Mouse (Mus musculus) kidney, adult 8-10 months (tissue): ENCODE data around the gene Vsig2.

Source experiments
- DNase-seq, 2 experiments: peaks; one replicate each; pipeline ENCODE4 v3.0.0; 2022

Vsig2 gene

DNA sequence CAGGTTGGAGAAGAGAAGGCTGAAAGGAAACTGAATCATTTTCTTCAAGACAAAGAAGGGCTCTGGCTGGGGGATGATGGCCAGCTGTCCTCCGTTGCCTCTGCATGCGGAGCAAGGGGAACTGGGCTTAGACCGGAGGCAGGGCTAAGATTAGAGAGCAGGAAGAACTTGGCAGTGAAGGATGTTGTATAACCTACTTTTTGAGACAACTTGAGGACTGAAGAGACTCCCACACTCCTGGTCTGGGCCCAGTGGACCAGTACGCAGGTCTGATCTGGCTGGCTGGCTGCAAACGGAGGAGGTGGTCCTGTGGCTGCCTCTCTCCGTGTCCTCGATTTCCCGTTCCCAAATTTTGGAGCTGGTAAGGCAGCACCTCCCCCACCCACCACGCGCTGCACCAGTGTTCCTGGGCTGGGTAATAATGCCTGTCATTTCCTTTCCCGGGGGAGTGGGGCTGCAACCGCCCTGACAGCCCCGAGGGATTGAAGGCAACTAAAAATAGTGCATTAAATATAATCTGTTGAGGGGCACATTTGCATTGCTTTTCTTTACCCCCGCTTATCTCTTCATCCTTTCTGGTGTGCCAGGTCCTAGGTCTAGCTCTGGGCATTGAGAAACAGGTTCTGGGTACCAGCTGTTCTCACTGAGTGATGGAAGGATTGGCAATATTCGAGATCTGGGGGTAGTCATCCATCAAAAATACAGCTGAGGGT is 29.0 kb downstream of the Vsig2 start:
- peak in 1 of 2 experiments; percentile 35 for DNase-seq

DNA sequence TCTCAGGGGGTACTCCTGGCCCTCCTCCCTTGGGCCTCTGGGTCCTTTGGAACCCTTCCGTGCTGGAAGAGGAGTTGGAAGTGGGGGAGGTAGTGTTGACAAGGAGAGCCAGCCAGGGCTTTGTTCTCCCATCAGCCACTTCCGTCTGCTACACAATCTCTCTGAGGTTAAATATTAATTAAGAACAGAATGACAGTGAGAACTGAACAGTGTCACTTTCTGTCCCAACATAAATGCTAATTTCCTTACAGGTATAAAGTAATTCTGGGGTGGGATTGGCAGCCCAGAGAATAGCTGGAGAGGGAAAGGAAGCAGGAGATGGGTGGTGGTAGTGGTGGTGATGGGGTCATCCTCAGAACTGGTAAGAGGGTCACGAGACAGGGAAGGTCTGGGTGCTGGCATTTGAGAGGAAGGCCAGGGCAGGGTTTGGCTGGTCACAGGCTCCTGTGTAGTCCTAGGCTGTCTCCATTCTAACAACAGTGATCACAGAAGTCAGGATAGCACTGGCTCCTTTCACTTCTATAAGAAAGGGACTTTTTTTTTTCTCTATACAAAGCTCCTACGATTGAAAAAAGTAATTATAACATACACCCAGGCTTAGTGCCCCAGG is 29.7 kb downstream of the Vsig2 start:
- peak; percentile 29 to 30 for DNase-seq

- peak; percentile 12 to 36 for DNase-seq
These were observed 30.3 kb downstream of the Vsig2 start for GRCm38 (mm10) chr9:37569231-37569835.

DNA sequence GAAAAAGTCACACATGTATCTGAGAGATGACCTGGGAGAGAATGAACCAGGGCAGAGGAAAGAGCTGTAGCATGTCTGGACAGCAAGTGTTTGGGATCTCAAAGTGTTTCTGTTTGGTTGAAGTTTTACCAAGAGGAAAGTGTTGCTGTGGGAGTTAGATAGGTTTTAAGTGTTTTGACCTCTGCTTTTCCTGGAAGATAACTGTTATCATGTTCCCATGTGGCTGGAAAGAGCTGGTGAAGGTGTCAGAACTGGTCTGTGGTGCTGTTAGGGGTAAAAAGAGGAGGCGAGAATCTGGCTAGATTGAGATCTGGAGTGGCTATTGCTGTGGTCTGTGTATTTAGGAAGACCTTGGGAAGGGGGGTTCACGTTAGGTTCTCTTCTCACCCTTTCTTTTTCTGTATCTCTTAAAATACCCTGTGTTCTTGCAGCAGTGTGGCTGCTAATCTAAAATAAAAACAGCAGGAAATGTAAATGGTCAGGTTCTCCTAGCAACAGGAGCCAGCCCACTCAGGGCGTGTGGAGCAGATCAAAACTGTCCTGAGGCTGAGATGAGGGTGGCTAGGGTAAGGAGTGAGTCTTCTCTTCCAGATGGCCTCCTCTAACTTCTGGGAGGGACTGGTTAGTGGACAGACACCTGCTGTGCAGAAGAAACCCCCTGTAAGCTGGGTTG is 33.3 kb downstream of the Vsig2 start:
- no peak for DNase-seq

GRCm38 (mm10) chr9:37576436-37576930 is 37.4 kb downstream of the Vsig2 start:
- no peak for DNase-seq

DNA sequence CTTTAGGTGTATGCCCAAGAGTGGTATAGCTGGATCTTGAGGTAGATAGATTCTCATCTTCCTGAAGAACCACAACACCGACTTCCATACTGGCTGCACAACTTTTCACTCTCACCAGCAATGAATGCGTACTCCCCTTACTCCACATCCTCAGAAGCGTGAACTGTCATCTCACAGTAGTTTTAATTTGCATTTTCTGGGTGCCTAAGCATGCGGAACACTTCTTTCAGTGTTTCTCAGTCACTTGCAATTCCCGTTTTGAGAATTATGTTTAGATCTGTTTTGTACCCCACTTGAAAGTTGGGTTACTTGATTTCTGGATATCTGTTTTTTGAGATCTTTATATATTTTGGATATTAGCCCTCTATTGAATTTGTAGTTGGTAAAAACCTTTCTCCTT is 44.5 kb downstream of the Vsig2 start:
- DNase-seq = no peak

DNA sequence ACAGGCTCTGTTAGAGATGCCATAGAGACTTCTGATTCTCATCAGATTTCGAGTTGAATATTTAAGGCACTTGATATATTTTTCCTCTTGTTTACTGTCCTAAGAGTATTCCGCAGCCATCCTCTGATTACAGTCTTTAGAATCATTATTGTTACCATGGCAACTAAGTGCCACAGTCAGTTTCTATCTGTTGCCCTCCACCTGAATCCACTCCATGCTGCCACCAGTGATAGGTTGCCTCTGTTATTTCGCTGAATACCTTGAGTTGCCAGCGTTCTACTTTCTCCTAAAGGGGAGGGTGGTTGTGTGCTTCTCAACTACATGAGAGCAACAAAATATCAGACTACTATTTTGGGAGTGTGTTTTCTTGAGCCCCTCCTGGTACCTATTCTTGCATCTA is 47.7 kb downstream of the Vsig2 start:
- DNase-seq = no peak

GRCm38 (mm10) chr9:37590381-37590780 is 51.3 kb downstream of the Vsig2 start:
- DNase-seq = no peak

DNA sequence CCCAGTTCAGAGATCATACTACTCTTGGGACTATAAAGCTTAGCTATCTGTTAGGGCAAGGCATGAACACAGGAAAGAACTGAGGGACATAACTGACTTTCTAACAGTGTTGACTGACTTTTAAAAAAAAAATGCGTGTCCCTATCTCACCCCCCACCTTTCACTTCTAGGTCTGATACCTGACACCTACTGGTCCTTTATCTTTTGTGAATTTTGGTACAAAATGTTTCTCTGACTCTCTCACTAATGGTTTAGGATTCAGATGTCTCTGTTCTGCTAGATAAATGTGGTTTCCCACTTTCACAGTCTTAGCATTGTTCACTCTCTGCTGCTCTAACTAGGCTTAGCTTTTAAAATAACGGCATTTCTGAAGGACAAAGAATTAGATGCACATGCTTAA is 53.0 kb downstream of the Vsig2 start:
- no peak for DNase-seq

GRCm38 (mm10) chr9:37592633-37593032 is 53.6 kb downstream of the Vsig2 start:
- no peak for DNase-seq

DNA sequence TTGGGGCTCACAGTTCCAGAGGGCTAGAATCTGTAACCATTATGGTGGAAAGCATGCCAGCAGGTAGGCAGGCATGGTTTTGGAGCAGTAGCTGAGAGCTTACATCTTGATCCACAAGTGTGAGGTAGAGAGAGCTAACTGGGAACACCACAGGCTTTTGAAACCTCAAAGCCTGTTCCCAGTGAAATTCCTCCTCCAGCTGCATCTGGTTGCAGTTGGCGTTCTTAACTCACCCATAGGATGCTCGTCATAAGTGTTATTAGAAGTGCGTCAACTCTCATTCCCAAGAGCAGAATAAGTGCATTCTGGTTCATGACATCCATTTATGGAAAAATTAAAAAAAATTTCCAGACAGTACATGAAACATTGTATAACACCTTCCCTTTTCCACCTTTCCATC is 54.6 kb downstream of the Vsig2 start:
- DNase-seq = no peak
